Mouse (Mus musculus) ES-Bruce4 (cell line): ENCODE results near the gene Evc2.

Experiments used
- CTCF ChIP-seq: IDR thresholded peaks from one replicate; pipeline ENCODE4 v1.8.1; 2011; ENCODE audit warnings: low read depth, low read length
- EP300 ChIP-seq: IDR thresholded peaks from 2 replicates; pipeline ENCODE4 v1.6.1; 2011; ENCODE audit warnings: low read depth, low read length; ENCODE audit not compliant: insufficient read depth
- POLR2A ChIP-seq: IDR thresholded peaks from one replicate; pipeline ENCODE4 v1.8.1; 2011; ENCODE audit warnings: low read length; ENCODE audit not compliant: insufficient read depth

DNA sequence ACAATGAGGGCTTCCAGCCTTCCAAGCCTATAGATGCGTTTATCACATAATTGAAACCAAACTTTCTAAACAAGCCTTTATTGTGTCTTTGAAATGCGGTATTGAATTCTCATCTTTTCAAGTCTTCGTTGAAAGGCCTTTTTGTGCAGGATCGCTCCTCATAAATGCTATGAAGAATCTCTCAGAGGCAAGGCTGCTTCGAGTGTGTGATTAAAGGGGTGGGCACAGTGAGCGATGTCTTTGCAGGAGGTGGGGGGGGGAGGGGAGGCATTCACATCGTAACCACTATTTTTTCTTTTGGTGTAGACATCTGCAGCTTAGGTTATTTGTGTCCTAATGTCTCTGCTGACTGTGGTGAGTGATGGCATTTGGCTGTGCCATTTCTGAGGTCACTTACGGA, 17.7 kb downstream of the Evc2 start:
- TF ChIP-seq CTCF, result no peak
- TF ChIP-seq POLR2A, result no peak
- TF ChIP-seq EP300, result no peak
